Mouse (Mus musculus): ENCODE data around the gene Iqschfp.
A peak's percentile ranks its signal among the peaks of the same experiment; 100 is the strongest.

Iqschfp gene

DNA sequence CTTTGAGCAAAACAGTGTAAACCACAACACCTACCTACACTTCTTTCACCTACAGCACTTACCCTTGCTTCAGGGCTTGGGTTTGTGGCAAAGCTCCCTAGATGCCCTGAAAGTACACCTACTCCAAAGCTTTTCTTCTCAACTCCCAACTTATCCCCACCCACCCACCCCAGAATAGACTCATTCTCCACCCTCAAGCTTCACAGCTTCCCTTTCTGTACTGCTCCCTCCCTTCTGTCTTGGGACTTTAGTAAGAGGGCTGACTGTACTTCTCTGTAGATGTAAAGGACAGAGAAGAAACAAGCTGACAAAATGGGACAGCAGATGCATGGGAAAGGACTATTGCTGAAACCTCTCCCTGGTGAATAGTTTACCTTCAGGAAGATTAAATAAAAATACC is 476.0 kb downstream of the Iqschfp start:
- no peak for DNase-seq

DNA sequence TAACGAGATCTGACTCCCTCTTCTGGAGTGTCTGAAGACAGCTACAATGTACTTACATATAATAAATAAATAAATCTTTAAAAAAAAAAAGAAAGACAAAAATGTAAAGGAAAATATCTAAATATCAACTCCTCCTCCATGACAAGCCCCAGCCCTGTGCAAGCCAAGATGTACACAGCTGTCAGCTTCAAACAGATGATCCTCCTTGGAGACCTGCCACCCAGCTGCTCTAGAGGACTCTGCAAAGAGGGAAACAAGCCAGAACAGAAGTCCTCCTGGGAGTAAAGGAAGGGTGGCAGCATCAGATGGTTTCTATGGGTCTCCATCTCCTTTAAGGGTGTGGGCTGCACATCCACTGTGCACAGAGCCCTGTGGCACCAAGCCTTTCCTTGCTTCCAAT is 480.9 kb downstream of the Iqschfp start:
- DNase-seq: peak; percentile 15

DNA sequence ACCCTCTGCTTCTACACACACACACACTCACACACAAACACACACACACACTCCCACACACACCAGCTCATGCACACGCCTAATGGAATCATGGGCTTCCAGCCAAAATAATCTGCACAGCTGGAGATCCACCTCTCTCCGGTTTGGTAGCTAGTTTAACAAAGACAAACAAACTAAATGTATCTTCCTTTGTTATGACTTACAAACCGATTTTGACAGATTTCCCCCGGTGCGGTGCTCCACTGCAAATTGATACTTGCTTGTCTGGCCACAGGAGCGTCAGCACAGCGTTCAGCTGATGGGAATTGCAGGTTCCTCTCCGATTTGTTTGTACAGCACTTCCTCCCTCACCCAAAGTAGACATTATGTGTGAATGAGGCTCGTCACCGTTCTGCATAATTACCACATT is 483.1 kb downstream of the Iqschfp start:
- DNase-seq: no peak

DNA sequence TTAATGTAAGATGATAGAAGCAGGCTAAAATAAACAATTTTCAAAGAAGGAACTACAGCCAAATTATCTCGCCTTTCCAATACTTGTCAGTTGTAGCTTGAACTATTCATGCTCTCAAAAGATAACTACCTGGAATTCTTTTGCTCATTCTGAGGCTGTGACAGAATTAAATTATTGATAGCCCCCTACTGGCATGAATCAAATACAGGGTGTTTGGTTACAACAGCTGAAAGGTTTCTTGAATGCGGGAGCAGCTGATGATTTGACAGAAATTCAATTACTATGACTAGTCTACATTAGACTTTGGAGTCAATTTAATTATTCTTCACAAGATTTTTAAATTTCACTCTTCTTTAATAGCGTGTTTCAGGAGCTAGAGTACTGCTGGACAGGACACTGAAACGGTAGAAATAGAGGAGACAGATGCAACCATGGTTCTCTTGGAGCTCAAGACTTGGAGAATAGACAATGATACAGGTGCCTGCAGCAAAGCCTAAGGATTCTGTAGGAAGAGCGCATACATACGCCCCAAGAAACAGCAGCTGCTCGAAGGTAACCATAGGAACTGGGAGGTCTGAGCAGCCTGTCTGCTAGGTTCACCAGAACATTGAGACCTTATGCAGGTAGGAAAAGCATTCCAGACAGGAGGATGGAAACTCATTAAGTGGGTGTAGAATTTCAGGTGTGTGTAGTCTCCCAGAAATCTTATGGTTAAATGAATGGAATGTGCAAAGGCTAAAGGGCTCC is 485.6 kb downstream of the Iqschfp start:
- DNase-seq: no peak

DNA sequence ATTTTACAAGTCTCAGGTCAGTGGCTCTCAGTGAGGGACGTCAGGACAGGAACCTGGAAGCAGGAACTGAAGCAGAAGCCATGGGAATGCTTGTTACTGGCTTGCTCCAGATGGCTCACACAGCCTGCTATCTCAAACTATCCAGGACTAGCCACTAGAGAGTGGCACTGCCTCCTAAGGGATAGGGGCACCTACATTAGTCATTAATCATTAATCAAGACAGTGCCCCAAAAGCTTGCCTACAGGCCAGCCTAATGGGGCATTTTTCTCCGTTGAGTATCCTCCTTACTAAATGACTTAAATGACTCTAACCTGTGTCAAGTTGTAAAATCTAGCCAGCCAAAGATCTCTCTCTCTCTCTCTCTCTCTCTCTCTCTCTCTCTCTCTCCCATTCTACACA is 486.8 kb downstream of the Iqschfp start:
- DNase-seq: no peak

DNA sequence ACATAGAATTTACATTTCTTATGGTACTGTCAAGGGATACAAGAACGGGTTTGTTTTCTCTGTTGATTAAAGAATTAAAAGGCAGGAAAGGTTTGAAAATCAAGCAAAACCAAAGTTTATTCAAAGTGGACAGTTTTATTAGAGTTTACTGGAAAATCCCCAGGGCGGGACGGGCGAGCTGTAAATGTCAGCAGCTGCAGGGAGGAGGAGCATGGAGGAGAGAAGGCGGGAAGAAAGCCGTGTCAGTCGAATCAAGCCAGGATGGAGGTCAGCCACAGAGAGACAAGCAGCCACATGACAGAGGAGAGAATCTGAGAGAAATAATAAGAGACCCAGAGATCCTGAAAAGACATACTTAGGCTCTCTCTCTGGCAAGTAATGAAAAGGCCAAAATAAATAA is 487.2 kb downstream of the Iqschfp start:
- peak; percentile 13 for DNase-seq

DNA sequence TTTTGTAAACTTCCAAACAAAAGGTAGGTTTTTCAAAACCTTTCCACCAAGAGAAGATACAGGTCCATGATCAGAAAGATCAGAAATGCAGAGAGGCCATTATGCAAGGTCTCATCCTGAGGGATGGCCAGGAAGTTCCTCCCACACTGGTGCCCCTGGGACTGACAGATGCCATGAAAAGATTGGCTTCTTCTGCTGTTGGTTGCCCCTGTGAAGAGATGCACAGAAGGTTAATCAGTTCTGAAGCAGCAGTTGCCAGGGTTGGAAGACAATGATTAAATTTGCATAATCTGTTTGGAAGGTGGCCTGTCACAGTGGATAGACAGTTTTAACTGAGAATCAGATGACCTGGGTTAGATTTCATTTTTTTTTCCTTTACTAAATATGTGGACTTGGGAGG is 491.6 kb downstream of the Iqschfp start:
- DNase-seq: no peak

DNA sequence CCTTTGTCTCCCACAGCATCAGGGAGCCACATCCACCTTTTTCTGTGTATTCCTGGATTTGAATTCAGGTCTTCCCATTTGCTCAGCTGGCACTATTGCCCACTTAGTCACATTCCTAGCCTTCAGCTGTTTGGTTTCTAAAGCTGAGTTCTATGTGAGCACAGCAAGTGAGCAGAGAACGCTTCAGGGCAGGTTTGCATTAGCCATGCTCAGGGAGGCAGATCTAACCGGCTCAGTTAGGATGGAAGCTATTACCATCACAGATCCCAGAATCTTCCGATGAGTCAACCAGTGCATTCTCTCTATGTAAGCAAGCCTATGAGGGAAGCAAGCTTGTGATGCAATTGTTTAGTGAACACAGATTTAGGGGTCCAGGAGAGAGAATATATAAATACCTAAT is 493.5 kb downstream of the Iqschfp start:
- DNase-seq: no peak

DNA sequence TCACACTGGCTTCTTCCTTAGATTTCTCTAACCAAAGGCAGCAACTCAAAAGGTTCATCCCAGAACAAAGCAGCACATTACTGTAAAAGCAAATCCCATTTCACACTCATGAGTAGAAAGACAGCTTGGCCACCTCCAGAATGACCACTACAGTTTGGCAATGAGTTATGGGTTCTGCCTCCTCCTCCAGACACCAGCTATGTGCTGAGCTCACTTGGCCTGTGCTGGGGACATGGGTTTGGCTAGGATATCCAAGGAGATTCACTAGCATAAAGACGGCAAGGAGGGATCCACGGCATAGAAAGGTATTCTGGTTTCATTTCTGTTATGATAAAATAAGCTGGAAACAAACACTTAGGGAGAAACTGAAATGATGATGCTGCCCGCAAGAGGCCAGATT is 496.0 kb downstream of the Iqschfp start:
- peak; percentile 2 for DNase-seq

DNA sequence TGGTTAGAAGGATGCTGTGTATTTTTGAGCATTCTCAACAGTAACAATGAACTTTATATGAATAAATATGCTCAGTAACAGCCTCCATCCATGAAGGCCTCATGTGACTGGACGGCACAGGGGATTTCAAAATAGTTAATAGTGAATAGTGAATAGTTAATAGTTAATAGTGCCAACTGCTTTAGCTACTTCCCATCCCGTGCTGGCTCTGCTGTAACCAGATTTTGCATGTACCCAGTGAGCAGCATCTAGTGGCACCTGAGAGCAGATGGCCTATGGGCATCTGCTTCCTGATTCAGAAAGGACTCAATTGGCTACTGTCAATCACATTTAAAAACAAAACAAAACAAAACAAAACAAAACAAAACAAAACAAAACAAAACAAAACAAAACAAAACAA is 501.5 kb downstream of the Iqschfp start:
- DNase-seq: no peak

DNA sequence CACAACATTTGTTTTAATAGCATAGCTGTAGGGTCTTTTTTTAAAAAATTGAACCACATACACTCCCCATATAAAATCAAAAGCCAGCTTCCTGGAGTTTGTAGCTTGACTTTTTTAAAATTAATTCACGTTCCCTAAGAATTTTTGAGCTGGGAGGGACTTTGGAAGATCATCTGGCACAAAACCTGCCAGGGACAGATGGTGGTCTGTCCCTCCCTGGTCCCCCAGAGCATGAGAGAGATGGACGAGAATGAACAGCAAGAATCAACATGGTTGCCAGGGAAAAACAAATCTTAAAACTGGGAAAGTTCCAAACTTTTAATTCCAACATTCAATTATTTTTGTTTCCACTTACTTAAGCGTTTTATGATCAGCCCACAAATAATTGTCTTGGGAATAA is 506.7 kb downstream of the Iqschfp start:
- no peak for DNase-seq

DNA sequence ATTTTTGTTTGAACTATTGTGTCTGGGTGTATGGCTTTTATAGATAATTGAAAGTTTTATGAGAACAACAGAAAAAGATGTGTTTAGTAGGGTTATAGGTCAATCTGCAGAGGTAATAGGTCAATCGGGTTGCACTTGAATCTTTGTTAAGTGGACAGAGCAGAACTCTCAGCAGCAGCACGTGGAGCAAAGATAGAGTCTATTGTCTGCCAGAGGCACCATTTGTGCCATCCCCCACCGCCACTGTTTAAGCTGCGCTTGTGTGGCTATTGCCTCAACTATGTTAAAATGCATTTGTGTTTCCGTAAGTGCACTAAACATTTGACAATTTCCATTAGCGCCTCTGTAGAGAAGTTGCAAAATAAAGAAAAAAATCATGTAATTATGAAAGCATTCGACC is 508.1 kb downstream of the Iqschfp start:
- no peak for DNase-seq

DNA sequence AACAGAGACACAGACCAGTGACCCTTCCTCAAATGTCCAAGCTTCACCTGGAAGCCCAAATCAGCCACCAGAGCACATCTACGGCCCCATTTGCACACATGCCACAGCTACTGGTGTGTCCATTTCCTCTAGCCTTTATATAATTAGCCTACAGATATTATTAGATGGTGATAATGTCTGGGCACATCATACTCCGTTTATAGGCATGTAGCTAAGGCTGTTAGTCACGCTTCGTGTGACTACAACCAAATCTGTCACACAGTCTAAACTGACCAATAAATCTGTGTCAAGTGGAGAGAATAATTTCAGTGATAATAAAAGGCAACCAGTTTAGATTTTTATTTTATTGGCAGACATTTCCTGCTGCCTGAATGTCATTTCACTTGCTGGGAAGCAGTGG is 511.3 kb downstream of the Iqschfp start:
- DNase-seq: no peak

DNA sequence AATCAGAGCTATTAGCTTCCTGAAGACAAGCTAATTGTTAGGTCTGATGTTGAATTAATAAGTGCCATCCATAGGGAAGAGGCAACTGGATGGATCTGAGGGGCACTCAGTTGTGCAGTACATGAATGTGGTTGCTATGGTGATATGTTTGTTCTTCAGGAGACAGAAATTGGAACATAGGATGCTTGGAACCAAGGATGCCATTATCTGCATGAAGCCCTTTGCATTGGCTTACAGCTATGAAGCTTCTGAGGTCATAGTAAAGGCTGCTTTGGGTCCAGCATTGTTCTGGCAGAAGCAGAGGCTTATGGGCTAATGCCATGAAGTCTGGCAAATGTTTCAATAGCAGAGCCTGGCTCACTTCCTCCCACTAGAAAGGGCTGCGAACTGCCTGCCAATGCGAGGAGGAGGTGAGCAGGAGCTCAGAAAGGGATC is 511.8 kb downstream of the Iqschfp start:
- DNase-seq: no peak

DNA sequence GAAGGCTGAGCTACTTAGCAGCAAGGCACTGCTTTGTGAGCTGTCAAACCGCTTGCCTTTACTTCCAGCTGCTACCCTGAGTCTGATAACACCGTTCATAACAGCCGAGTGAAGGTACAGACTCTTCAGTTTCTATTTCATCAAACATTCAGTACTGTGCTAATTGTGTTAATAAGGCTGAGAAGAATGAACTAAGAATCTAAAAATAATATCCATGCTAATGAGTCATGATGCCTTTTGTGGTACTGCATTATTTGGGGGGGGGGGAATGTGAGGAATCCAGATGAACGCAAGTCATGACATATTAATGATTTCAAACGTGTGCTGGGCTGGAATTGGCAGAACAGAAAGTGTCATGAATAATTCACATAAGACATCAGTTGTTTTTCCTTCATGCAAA is 513.7 kb downstream of the Iqschfp start:
- no peak for DNase-seq

DNA sequence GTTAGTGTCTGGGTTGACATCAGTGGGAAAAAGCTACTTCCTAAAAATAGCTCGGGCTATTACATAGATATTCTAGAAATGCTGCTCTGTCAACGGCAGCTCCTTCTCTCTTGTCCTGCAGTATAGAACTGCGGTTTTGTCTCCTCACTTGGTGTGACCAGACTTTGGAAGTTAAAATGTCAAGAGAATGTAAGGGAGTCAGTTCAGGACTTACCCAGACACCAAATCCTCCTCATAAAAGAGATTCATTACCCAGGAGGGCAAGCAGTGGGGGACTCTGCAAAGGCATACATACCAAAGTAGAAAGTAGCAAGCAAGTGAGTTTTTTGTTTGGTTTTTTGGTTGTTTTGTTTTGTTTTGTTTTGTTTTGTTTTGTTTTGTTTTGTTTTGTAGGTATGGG is 520.2 kb downstream of the Iqschfp start:
- DNase-seq: no peak

DNA sequence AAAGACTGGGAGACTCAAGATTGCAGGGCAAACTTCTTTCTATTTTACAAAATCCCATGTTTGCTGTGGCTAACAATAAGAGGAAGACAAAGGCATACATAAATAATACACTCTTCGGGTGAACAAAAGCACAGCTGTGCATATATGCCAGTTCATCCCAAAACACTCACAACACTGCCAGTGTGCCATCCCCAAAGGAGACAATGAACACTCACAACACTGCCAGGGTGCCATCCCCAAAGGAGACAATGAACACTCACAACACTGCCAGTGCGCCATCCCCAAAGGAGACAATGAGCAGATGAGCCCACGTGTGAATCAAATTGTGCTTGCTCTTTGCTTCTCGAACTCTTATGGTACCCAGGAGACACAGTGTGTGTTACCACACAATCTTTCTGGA is 527.8 kb downstream of the Iqschfp start:
- DNase-seq: no peak

DNA sequence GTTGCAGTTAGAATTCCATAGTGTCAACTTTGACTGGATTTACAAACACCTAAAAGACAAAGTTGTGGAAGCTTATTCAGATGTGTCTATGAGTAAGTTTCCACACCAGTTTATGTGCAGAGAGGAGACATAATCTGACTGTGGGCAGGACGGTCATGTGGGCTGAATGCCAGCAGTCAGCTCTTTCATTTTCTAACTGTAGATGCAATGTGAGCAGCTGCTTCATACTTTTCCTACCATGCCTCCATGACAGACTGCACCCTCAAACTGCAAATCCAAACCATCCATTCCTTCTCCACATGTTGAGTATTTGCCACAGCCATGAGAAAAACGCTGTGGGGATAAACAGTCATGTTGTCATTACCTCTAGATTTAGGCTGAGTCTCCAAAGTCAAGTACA is 528.9 kb downstream of the Iqschfp start:
- peak; percentile 21 for DNase-seq

DNA sequence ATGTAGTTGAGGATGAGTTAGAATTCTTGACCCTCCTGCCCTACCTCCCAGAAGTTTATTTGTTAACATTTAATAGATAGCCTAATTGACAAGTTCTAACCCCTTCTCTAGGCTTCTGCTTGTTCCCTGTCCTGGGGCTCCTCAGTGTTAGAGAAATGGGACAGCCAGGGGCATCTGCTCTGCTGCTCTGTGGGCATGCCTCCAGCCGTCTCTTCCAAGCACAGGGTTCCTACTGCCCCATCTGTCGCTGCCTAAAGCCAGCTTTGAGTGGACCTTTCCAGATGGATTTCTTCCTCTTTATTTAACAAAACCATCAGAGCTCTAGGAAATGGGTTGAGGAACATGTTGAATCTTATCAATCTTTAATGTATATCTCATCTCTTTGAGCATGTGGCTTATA is 529.8 kb downstream of the Iqschfp start:
- no peak for DNase-seq

DNA sequence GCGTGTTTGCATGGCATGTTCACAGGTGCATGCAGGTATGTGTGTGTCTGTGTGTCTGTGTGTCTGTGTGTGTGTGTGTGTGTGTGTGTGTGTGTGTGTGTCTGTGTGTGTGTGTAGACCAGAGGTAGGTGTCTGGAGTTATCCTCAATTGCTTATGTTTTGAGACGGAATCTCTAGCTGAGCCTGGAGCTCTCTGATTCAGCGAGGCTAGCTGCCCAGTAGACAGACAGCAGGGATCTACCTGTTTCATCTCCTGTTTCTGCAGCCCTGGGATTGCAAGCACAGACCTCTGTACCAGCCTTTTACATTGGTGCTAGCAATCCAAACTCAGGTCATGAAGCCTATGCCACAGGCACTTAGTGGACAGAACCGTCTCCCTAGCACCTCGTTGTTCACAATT is 536.0 kb downstream of the Iqschfp start:
- DNase-seq: no peak

DNA sequence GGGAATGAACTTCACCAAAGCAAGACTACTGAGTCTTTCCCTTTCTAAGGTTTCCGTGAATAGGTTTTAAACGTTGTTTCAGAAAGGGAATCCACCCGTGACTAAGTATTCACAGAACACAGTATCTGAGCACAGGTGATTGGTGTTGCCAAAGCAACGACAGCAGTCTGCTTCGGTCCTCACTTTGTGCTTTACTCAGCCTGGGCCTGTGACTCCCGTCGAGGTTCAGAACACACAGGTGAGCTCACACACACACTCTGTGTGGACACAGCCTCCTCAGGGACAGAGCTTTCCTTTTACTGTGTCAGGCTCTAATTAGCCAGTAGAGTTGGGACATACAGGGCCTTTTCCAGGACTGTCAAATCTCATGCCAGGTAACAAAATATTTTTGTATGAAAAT is 542.4 kb downstream of the Iqschfp start:
- DNase-seq: no peak

DNA sequence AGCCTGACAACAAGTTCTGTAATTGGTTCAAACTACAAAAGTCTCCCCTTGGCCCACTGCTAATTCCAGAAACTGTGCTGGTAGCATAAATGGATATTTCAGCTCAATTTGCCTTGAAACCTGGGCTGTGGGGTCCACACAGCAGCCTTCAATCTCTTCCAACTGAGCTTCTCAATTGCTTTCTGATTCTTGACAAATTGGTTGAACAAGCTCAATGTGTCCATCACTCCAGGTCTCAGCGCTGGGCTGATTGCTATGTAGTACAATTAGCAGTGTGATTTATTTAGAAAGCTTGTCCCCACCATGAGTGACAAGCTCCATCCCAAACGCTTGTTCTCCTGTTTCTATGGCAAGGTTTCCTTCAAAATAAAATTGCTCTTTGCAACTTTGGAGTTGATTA is 542.9 kb downstream of the Iqschfp start:
- no peak for DNase-seq

DNA sequence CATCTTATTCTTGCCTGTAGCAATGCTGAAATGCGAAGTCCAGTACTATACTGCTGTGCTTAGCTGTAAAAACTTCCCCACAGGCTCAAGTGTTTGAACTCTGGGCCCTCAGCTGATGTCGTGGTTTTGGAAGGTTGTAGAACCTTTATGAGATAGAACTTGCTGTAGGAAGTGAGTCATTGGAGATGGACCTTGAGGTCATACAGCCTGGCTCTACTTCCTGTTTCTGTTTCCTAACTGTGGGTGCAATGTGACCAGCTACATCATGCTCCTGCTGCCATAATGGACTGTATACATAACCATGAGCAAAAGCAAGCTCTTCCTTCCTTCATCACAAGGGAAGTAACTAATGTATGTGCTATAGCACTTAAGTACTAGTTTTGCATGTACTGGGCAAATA is 556.4 kb downstream of the Iqschfp start:
- DNase-seq: no peak

DNA sequence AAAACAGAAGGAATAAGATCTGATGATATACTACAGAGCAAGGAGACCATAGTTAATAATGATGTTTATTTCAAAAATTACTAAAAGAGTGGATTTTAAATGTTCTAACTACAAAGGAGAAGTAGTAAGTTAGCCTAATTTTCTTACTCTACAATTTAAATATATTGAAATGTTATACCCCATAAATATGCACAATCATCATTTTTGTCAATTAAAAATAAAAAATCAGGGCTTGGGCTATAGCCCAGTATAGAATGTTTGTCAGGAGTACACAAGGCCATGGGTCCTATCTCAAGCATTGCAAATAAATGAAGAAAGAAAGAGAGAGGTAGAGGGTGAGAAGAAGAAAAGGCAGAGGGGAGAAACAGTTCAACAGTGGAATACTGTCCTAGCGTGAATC is 559.6 kb downstream of the Iqschfp start:
- no peak for DNase-seq

DNA sequence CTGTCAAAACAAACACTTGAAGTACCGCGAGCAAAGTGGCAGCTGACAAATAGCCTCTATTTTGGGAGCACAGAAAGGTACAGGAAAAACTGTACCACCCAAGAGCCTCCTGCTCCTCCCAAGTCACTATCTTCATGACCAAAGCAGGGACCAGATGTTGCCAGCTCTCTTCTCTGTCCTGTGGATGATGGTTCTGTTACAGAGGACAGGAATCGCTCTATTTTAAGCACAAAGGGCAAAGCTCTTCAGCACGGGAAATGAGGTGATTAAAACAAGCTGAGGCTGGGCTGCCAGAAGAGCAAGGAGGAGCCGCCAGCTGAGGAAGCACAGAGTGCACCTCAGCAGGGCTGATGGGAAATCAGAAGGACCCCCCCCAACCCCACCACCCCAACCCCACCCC is 561.2 kb downstream of the Iqschfp start:
- DNase-seq: peak; percentile 66

All from lung, postnatal 10 days (tissue).